Mouse (Mus musculus) liver, embryonic 15.5 days (tissue): ENCODE measurements around the gene Hist1h3d. TPM values are rescaled to one million over a fixed set of nuclear protein-coding genes. Genes with fewer than 3 reads are reported as not detected.
A peak's percentile ranks its signal among the peaks of the same experiment; 100 is the strongest.
"Not testable (repeated sequence)": the region's sequence is repeated elsewhere in the genome, so short reads cannot be mapped to it uniquely, and the experiment has no call there.

Source experiments
- ATAC-seq: fragments of 200-750 bp; cut with Nextera tagmentation; 2 replicates; pipeline ENCODE4 v1.8.0; 2017; ENCODE audit warnings: moderate number of reproducible peaks, mild to moderate bottlenecking, moderate library complexity; ENCODE audit not compliant: insufficient read depth
- H3K27ac ChIP-seq: fragments of 300-500 bp; sonication (generic); replicated peaks from 2 replicates; pipeline ENCODE4 v1.5.1; 2015; ENCODE audit warnings: mild to moderate bottlenecking, inconsistent platforms
- H3K27me3 ChIP-seq: fragments of 300-500 bp; sonication (generic); 2 replicates; pipeline ENCODE4 v1.6.1; 2015; ENCODE audit warnings: mild to moderate bottlenecking, inconsistent platforms
- H3K36me3 ChIP-seq: fragments of 300-500 bp; sonication (generic); replicated peaks from 2 replicates; pipeline ENCODE4 v1.6.1; 2015; ENCODE audit warnings: moderate library complexity, mild to moderate bottlenecking, inconsistent platforms
- H3K4me1 ChIP-seq: fragments of 300-500 bp; sonication (generic); replicated peaks from 2 replicates; pipeline ENCODE4 v1.6.1; 2015; ENCODE audit warnings: inconsistent platforms
- H3K4me2 ChIP-seq: fragments of 300-500 bp; sonication (generic); 2 replicates; pipeline ENCODE4 v1.6.1; 2015; ENCODE audit warnings: moderate library complexity, mild to moderate bottlenecking, inconsistent platforms
- H3K4me3 ChIP-seq: fragments of 300-500 bp; sonication (generic); replicated peaks from 2 replicates; pipeline ENCODE4 v1.5.1; 2015; ENCODE audit warnings: mild to moderate bottlenecking, inconsistent platforms
- H3K9ac ChIP-seq: fragments of 300-500 bp; sonication (generic); 2 replicates; pipeline ENCODE4 v1.6.1; 2015; ENCODE audit warnings: moderate library complexity, mild to moderate bottlenecking, inconsistent platforms
- H3K9me3 ChIP-seq: fragments of 300-500 bp; sonication (generic); replicated peaks from 2 replicates; pipeline ENCODE4 v1.6.1; 2016; ENCODE audit warnings: inconsistent platforms
- WGBS: fragments of 180-500 bp; shearing (Covaris S2); methylation state at CpG from one replicate; pipeline ENCODE4 v1.1.7; 2015; ENCODE audit warnings: mixed read lengths; ENCODE audit not compliant: insufficient replicate concordance; 5-methylcytosine and 5-hydroxymethylcytosine counted together
- polyA plus RNA-seq: library from polyadenylated mRNA; unstranded; fragments of >200 nt; fragmentation: Nextera tagmentation; extraction: Ambion mirVana; gene quantifications from 2 replicates; pipeline ENCODE4 v1.2.1, GENCODE M21; 2015

Gene Hist1h3d
- polyA plus RNA-seq, 1 experiment from 2014 or later, result 6.0 TPM

GRCm38 (mm10) chr13:23543965-23544786, 31.4 kb upstream of the Hist1h3d start, which contains the start of gene Hist1h3f:
Gene Hist1h3f, plus strand, starts transcription at chr13:23544052.
- peak within 1 kb of the TSS; percentile 66 for H3K4me2 ChIP-seq
- peak within 1 kb of the TSS; percentile 63 for H3K4me3 ChIP-seq
- H3K9me3 ChIP-seq, result no peaks in the 10 kb centered on the region
- H3K36me3 ChIP-seq, result no peaks in the 10 kb centered on the region
- under 1% methylated on average over 31 of the region's 45 CpGs for WGBS
- H3K27me3 ChIP-seq, result no peaks in the 10 kb centered on the region
- peak within 1 kb of the TSS; percentile 97 for H3K27ac ChIP-seq
- ATAC-seq, result peak; percentile 75
- H3K9ac ChIP-seq, result peak within 1 kb of the TSS; percentile 75
- peaks cover 30% of the 10 kb centered on the region for H3K4me1 ChIP-seq

- WGBS, result 1% methylated on average over 14 of the region's 14 CpGs
- H3K27me3 ChIP-seq, H3K9me3 ChIP-seq, H3K36me3 ChIP-seq, ATAC-seq: not testable (repeated sequence)
- Histone ChIP-seq H3K4me1 (peaks cover 35% of the 10 kb centered on the region), H3K9ac (0 out of 2 replicates have a peak overlapping the region, but pooled peaks have one; percentile 46), H3K4me3 (peak overlapping the region; percentile 59), H3K27ac (peak overlapping the region; percentile 97), H3K4me2 (peak overlapping the region; percentile 66)
Observed at GRCm38 (mm10) chr13:23544787-23545120, 30.8 kb upstream of the Hist1h3d start.

GRCm38 (mm10) chr13:23546694-23547093, 28.9 kb upstream of the Hist1h3d start:
- 0 out of 2 replicates have a peak overlapping the region, but pooled peaks have one; percentile 3 for H3K9ac ChIP-seq
- H3K27me3 ChIP-seq, result no peaks in the 10 kb centered on the region
- peak overlapping the region; percentile 87 for H3K27ac ChIP-seq
- no peaks in the 10 kb centered on the region for H3K36me3 ChIP-seq
- ATAC-seq, result no peak
- H3K4me2 ChIP-seq, result peak overlapping the region; percentile 60
- 70% methylated on average over 5 of the region's 5 CpGs for WGBS
- H3K4me3 ChIP-seq, result peak overlapping the region; percentile 38; the same call in 1 of the 2 replicates
- H3K9me3 ChIP-seq, result no peaks in the 10 kb centered on the region
- peaks cover 33% of the 10 kb centered on the region for H3K4me1 ChIP-seq

GRCm38 (mm10) chr13:23550761-23551145, 24.8 kb upstream of the Hist1h3d start:
- Histone ChIP-seq H3K9me3 (no peaks in the 10 kb centered on the region), H3K36me3 (no peaks in the 10 kb centered on the region), H3K4me3 (peak overlapping the region; percentile 56), H3K27me3 (no peaks in the 10 kb centered on the region), H3K4me1 (peaks cover 61% of the 10 kb centered on the region), H3K9ac (peak overlapping the region; percentile 62), H3K27ac (peak overlapping the region; percentile 95), H3K4me2 (peak overlapping the region; percentile 64)
- peak; percentile 1 for ATAC-seq
- WGBS, result 1% methylated on average over 3 of the region's 3 CpGs

GRCm38 (mm10) chr13:23551146-23551834, 24.3 kb upstream of the Hist1h3d start, which contains the start of gene Hist1h4f:
Gene Hist1h4f, minus strand, starts transcription at chr13:23551648.
- Histone ChIP-seq H3K9ac (peak within 1 kb of the TSS; percentile 62), H3K27ac (peak within 1 kb of the TSS; percentile 95), H3K4me1 (peaks cover 59% of the 10 kb centered on the region), H3K4me3 (peak within 1 kb of the TSS; percentile 56), H3K4me2 (peak within 1 kb of the TSS; percentile 64)
- not testable (repeated sequence) for H3K27me3 ChIP-seq, H3K9me3 ChIP-seq, H3K36me3 ChIP-seq
- peak; percentile 64 for ATAC-seq
- WGBS, result under 1% methylated on average over 47 of the region's 47 CpGs

GRCm38 (mm10) chr13:23551931-23552914, 23.3 kb upstream of the Hist1h3d start:
- Histone ChIP-seq H3K27me3 (no peaks in the 10 kb centered on the region), H3K9me3 (no peaks in the 10 kb centered on the region), H3K9ac (peak overlapping the region; percentile 62), H3K4me3 (peak overlapping the region; percentile 56), H3K36me3 (no peaks in the 10 kb centered on the region), H3K4me2 (peak overlapping the region; percentile 64), H3K27ac (peak overlapping the region; percentile 95), H3K4me1 (peaks cover 56% of the 10 kb centered on the region)
- no peak for ATAC-seq
- 30% methylated on average over 8 of the region's 8 CpGs for WGBS

GRCm38 (mm10) chr13:23552962-23553361, 22.6 kb upstream of the Hist1h3d start, which contains the start of gene Hist1h1d:
Gene Hist1h1d, plus strand, starts transcription at chr13:23553262.
- Histone ChIP-seq H3K4me3 (peak within 1 kb of the TSS; percentile 56), H3K9me3 (no peaks in the 10 kb centered on the region), H3K4me2 (peak within 1 kb of the TSS; percentile 71), H3K27me3 (no peaks in the 10 kb centered on the region), H3K27ac (peak within 1 kb of the TSS; percentile 97), H3K4me1 (peaks cover 57% of the 10 kb centered on the region), H3K36me3 (no peaks in the 10 kb centered on the region), H3K9ac (peak within 1 kb of the TSS; percentile 72)
- no peak for ATAC-seq

GRCm38 (mm10) chr13:23554393-23554792, 21.2 kb upstream of the Hist1h3d start:
- Histone ChIP-seq H3K4me2 (peak overlapping the region; percentile 71), H3K9ac (peak overlapping the region; percentile 72), H3K4me1 (peaks cover 49% of the 10 kb centered on the region), H3K9me3 (no peaks in the 10 kb centered on the region), H3K4me3 (peak overlapping the region; percentile 61), H3K27ac (peak overlapping the region; percentile 97), H3K36me3 (no peaks in the 10 kb centered on the region), H3K27me3 (no peaks in the 10 kb centered on the region)
- WGBS, result 12% methylated on average over 9 of the region's 9 CpGs
- no peak for ATAC-seq

GRCm38 (mm10) chr13:23554925-23555838, 20.4 kb upstream of the Hist1h3d start:
- WGBS, result under 1% methylated on average over 54 of the region's 54 CpGs
- H3K27me3 ChIP-seq, result no peaks in the 10 kb centered on the region
- H3K36me3 ChIP-seq, result no peaks in the 10 kb centered on the region
- H3K4me1 ChIP-seq, result peaks cover 44% of the 10 kb centered on the region
- peak; percentile 72 for ATAC-seq
- H3K9me3 ChIP-seq, result no peaks in the 10 kb centered on the region
- peak overlapping the region; percentile 97 for H3K27ac ChIP-seq
- peak overlapping the region; percentile 71 for H3K4me2 ChIP-seq
- H3K4me3 ChIP-seq, result peak overlapping the region; percentile 61
- H3K9ac ChIP-seq, result peak overlapping the region; percentile 72
